Mouse (Mus musculus) brain, embryonic 18.5 days (tissue): Measurements from ENCODE around the gene Ccdc183.

ENCODE experiments used
- DNase-seq: peaks from one replicate; pipeline ENCODE4 v3.0.0-alpha.2; 2012; ENCODE audit warnings: low read depth, low spot score

The Ccdc183 gene

DNA sequence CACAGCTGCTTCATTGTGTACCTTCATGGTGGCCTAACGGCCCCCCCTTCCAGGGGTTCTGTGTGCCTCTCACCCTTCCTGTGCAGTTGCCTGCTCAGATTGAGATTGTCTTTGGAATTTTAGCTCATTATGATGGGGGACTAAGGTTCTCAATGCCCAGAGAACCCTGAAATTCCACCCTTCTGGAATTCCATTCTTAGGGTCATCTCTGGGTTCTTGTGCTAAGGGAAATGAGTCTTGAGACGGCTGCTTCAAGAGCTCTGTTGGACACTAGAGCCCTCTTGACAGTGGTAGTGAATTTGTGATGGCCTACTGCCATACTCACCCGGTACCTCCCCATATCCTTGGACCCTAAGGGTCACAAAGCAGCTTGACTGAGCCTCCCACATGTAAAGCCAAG lies at the start of gene Ccdc183:
Ccdc183 (minus strand) TSS at position 101 of the 400 bp plus-strand sequence.
- no peak for DNase-seq

DNA sequence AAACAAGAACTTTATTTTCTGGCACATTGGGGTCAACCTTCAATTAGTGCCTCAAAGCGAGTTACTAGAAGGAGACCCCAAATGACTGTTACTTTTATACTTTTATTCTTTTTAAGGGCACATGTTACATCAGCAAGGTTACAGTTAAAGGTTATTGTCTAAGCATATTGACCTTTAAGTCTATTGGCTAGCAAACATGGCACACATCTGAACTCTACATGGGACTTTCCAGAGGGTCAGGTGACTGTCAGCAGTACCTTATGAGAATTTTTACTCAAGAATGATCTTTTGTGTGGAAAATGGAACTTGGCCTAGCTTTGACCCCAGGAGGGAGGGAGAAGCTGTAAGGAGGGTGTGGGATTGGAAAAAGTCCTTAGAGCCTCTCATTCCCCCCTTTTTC lies 49.0 kb upstream of the Ccdc183 start:
- DNase-seq, result no peak

- no peak for DNase-seq
Observed at GRCm38 (mm10) chr2:25664125-25664524, 46.6 kb upstream of the Ccdc183 start.

DNA sequence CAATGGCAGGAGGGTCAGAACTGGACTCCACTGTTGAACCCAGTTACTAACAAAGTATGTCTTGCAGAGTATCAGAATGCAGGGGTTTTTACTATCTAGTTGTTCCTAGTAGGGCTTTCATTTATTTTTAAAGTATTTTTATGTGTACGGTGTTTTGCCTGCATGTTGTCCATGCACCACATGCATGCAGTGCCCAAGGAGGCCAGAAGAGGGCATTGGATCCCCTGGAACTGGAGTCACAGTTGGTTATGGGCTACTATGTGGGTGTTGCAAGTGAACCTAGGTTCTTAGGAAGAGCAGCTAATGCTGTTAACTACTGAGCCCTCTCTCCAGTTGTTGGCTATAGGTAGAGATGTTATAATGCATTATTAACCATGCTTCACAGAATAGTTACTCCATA lies 46.0 kb upstream of the Ccdc183 start:
- DNase-seq, result no peak

GRCm38 (mm10) chr2:25661245-25661970 lies 43.9 kb upstream of the Ccdc183 start:
- DNase-seq, result no peak

DNA sequence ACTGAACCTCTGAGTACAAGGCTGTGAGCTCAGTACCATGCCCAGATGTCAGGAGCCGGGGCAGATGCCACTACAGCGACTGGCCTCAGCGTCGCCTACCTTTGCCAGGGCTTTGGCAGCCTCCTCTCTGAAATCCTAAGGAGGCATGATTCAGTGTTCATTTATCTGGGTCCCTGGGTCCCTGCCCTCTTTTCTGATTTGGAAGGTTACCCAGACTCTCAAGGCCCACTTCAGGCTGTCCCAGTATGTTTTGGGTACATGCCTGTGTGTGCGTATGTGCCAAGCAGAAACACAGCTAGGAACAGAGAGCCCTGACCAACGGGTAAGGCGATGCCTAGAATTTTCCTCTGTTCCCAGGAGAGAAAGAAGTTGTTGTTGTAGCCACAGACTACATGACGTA lies 42.8 kb upstream of the Ccdc183 start:
- no peak for DNase-seq

GRCm38 (mm10) chr2:25657652-25658051 lies 40.2 kb upstream of the Ccdc183 start, which contains the start of gene Lcn5:
Gene Lcn5, plus strand, starts transcription at chr2:25657952.
- no peak for DNase-seq

- no peak for DNase-seq
Observed at GRCm38 (mm10) chr2:25657246-25657645, 39.8 kb upstream of the Ccdc183 start.

DNA sequence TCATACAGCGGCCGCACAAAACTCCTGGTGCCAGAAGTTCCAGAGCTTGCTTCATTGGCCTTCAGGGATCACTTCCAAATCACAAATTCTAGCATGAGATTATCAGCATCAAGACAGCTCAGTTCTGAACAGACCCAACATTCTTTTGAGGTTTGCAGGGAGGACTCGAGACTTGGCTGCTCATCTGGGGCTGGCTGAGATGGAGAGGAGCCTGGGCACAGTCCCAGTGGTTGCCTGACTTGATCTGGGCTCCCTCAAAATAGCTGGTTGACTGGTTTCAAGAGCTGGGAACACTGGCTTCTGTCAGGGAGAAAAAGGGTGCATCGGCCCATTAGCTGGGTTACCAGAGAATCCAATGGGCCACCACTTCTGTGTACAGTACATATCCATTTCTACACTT lies 39.2 kb upstream of the Ccdc183 start:
- no peak for DNase-seq

DNA sequence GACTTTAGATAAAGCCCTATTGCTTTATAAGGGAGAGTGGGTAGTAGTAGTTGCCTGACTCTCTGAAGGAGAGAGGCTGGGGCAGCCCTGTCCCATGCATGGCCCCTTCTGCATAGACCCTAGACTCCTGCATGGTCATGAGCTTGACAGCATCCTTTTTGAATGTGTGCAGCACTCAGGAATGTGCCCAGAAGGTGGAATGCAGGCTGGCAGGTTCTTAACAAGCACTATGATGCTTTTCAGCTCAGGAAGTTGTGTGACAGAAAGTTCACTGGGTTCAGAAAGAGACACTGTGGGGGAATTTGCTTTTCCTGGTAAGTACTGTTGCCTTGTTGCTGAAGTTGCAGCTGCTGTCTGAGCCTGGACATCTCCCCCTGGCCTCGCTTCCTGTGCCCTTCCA lies 37.0 kb upstream of the Ccdc183 start:
- no peak for DNase-seq

DNA sequence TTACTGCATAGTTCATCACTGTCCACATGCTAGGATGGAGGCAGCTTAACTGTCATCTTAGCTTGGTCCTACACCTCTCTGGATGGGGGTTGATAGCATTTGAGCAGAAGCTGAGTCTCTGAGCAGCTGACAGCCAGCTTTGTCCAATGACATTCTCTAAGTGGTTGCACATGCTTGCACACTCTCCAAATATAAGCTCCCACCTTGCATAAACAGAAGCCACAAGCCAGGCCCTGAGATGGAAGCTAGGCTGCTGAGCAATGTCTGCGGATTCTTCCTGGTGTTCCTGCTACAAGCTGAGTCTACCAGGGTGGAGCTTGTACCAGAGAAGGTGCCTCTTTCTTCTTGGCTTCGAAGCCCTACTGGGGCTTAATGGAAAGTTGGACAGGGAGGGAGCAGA lies 35.4 kb upstream of the Ccdc183 start, which contains the start of gene Lcn8:
Lcn8 (plus strand) TSS at position 219 of the 400 bp plus-strand sequence.
- DNase-seq, result no peak

DNA sequence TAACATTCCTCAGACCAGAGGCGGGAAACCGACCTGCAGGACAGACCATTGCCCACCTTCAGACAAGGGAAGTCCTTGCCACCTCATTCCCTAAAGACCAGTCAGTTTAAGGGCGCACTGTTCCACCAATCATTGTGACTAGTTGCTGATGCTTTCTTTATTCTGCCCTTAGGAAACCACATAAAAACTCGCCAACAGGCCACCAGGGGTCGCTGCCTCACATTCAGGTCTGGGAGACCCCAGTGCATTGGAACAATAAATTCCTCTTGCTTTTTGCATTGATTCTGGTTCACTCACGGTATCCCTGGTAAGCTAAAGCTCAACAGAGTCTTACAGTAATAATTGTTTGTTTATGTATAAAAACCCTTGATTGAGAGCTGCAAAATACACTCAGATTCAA lies 22.4 kb upstream of the Ccdc183 start:
- DNase-seq, result no peak

DNA sequence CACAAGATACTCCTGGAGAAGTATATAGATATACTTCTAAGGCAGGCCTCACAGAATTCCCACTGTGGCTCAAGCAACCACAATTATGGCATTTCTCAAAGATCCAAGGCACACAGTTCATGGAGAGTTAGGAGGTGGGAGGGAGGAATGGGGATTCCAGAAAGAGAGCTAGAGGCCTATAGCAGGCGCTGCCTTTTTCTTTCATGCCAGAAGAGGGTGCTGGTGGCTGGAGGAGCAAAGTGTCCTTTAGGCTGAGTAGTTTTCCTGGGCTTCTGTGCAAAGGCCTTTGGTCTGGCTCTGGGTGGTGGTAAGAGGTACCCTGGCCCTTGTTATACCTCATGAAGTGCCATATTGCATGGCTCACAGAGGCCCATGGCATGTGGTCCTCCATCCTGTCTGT lies 16.6 kb upstream of the Ccdc183 start:
- no peak for DNase-seq

- DNase-seq, result no peak
Observed at GRCm38 (mm10) chr2:25633616-25634015, 16.1 kb upstream of the Ccdc183 start.

- no peak for DNase-seq
Observed at GRCm38 (mm10) chr2:25628738-25629137, 11.3 kb upstream of the Ccdc183 start.

GRCm38 (mm10) chr2:25627811-25628210 lies 10.3 kb upstream of the Ccdc183 start, which contains the start of gene Fcna:
Gene Fcna, minus strand, starts transcription at chr2:25628030.
- DNase-seq, result no peak

- DNase-seq, result no peak
Observed at GRCm38 (mm10) chr2:25625986-25626385, 8.5 kb upstream of the Ccdc183 start.

GRCm38 (mm10) chr2:25621229-25622200 lies 4.0 kb upstream of the Ccdc183 start, which contains the start of gene Tmem141:
Gene Tmem141, minus strand, starts transcription at chr2:25622005.
- peak; percentile 69 for DNase-seq

GRCm38 (mm10) chr2:25620852-25621228 lies 3.4 kb upstream of the Ccdc183 start:
- DNase-seq, result no peak

DNA sequence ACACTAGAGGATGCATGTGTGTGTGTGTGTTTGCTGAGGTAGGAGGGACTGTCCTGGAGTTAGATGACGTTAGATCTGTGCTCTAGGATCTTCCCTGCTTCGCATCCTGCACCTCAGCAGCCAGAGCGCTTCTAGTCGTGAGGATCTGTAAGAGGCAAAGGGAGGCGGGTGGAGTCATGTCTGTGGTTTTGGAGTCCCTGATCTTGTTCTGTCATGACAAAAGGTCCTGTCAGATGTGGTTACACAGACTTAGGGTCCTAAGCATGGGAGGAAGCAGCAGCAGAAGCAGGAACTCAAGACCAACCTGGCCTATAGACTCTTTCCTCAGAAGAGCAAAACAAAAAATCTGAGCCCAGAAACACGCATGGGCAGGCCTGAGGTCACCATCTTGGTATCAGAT lies 2.9 kb upstream of the Ccdc183 start:
- DNase-seq, result no peak

DNA sequence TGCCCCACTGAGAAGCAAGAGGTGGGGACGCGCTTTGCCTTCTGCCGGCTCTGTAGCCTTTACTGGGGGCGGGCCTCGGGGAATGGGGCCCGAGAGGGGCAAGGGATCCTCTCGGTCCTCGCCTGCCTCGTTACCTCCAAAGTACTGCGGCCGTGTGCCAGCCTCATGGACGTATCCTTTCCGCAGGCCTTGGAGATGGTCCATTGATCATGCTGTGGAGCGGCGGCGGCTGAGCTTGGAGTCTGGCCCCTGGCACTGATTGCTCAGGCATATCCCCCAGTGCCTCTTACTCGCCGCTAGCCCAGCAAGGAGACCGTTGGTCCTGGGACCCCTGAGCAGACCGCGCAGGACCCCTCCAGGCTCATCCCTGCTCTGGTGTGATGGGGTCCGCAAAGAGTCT lies 1.1 kb downstream of the Ccdc183 start:
- DNase-seq, result no peak

DNA sequence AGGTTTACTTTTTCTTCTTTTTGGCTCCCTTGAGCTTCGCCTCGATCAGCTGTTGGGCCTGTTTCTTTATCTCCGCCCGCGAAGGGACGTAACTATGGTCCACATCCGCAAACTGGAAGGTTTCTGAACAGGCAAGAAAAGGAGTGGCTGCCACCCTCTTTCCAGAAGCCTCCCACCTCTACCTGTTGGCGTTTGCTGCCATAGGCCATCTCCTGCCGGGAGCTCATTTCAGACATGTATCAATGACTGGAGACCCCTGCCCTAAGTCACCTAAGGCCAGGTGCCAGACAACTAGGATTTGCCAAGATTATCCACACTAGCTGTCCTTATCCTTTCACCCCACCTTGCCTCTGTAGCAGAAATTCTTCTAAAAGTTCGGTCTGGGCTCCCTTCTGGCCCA lies 8.8 kb downstream of the Ccdc183 start:
- no peak for DNase-seq
